In the genomic region with DNA sequence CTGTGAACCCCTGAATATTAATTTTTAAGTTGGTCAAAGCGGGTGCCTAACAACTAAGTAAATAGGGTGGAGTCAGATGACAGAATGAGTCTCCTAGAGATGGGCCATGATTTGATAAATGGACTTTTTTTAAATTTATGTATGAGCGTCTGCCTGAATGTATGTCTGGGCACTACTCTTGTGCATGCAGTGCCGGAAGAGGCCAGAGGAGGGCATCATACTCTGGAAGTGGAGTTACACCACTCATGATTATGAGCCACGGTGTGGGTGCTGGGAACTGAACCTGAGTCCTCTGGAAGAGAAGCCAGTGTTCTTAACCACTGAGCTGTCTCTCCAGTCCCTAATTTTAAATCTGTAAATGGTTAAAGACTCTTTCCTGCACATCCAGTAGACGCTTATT, we compare ENCODE assay signal across 27 mouse cellular contexts.
DNase-seq lines count a peak whose midpoint lies in the region; ATAC-seq and TF ChIP-seq lines count a peak whose summit lies in the region.
"Had no signal": no experiment of that assay in that cellular context is flagged by ENCODE, and none has a peak within 500 bp of the region (broad histone marks: within the 10 kb centered on the region; RNA-seq: fewer than 3 reads in every experiment).

No protein-coding gene starts in this region.

- ATAC-seq in limb, embryonic 15.5 days (ENCODE audit: insufficient number of reproducible peaks, low FRiP score, low TSS enrichment, low read depth) = no peak
- ATAC-seq: forebrain, embryonic 13.5 days; inflammation-experienced regulatory T-cells, adult 6 months; midbrain, embryonic 15.5 days had no signal

- no peak overlapping the region for H3K9ac ChIP-seq in limb, embryonic 15.5 days
- no peak overlapping the region for H3K9ac ChIP-seq in CH12.LX (ENCODE audit: insufficient read depth, low read depth)
- H3K9ac ChIP-seq: forebrain, embryonic 13.5 days; heart, embryonic 13.5 days; hindbrain, embryonic 15.5 days; midbrain, embryonic 15.5 days had no signal

- H3K27me3 ChIP-seq in limb, embryonic 15.5 days = no peaks in the 10 kb centered on the region
- H3K27me3 ChIP-seq in limb, embryonic 10.5 days (ENCODE audit: low read depth, poor library complexity, severe bottlenecking) = no peaks in the 10 kb centered on the region
- no peaks in the 10 kb centered on the region for H3K27me3 ChIP-seq in CH12.LX (replicated peaks)
- H3K27me3 ChIP-seq: forebrain, embryonic 13.5 days; heart, embryonic 13.5 days; hindbrain, embryonic 15.5 days; midbrain, embryonic 15.5 days had no signal

- TF ChIP-seq EP300 in CH12.LX (IDR thresholded peaks at IDR 0.05; ENCODE audit: low read length) = no peak

- TF ChIP-seq POLR2A in CH12.LX (IDR thresholded peaks at IDR 0.05; ENCODE audit: low read depth, low read length) = no peak

- H3K79me2 ChIP-seq in CH12.LX (replicated peaks; ENCODE audit: control insufficient read depth, extremely low read depth, insufficient read depth, poor library complexity, severe bottlenecking) = peaks cover 8% of the 10 kb centered on the region; the same call in 1 of the 2 replicates

- intact Hi-C loops in gastrocnemius, adult 2 months (cut with DNase I) = no loop called here

- 91% methylated on average over 5 of the region's 5 CpGs for WGBS in limb, embryonic 15.5 days
- 94% methylated on average over 5 of the region's 5 CpGs for WGBS in limb, embryonic 10.5 days

- H3K4me1 ChIP-seq in limb, embryonic 15.5 days = no peaks in the 10 kb centered on the region
- H3K4me1 ChIP-seq in limb, embryonic 10.5 days = peaks cover 13% of the 10 kb centered on the region
- H3K4me1 ChIP-seq in CH12.LX (ENCODE audit: control insufficient read depth in 1 of 2, insufficient read depth in 2 of 2) = peaks cover 11 to 44% of the 10 kb centered on the region in 2 experiments

- H3K4me2 ChIP-seq in limb, embryonic 15.5 days = no peak overlapping the region
- no peak overlapping the region for H3K4me2 ChIP-seq in CH12.LX (ENCODE audit: insufficient read depth, low read depth, poor library complexity, severe bottlenecking)
- H3K4me2 ChIP-seq: forebrain, embryonic 13.5 days; heart, embryonic 13.5 days; hindbrain, embryonic 15.5 days; liver, embryonic 11.5 days; midbrain, embryonic 15.5 days had no signal

- DNase-seq in gastrocnemius, adult 2 months = no peak
- no peak for DNase-seq in gastrocnemius, adult 18-20 months (ENCODE audit: low spot score)
- DNase-seq in limb, embryonic 10.5 days (ENCODE audit: low spot score) = no peak
- no peak for DNase-seq in CH12.LX (ENCODE audit: extremely low read depth)
- DNase-seq in ZHBTc4 (ENCODE audit: low read depth, low spot score) = peak; percentile 29
- no peak for DNase-seq in heart, postnatal 4 days
- DNase-seq in spleen, postnatal 14 days (ENCODE audit: low spot score in 2 of 2) = no peak
- DNase-seq: adrenal gland, adult 8-10 months; cerebellum, adult 2 months; cerebellum, postnatal 14 days; gastrocnemius, postnatal 36 days; heart, adult 18-20 months; heart, postnatal 10 days; kidney, adult 8-10 months; kidney, postnatal 14 days; left cerebral cortex, postnatal 4 days; right cerebral cortex, postnatal 25 days; spleen, adult 18-20 months; thymus, postnatal 14 days had no signal

- no peaks in the 10 kb centered on the region for H3K9me3 ChIP-seq in limb, embryonic 15.5 days
- H3K9me3 ChIP-seq in limb, embryonic 10.5 days (replicated peaks) = no peaks in the 10 kb centered on the region
- peaks cover 11% of the 10 kb centered on the region for H3K9me3 ChIP-seq in CH12.LX (replicated peaks; ENCODE audit: low read length)
- H3K9me3 ChIP-seq: forebrain, embryonic 13.5 days; hindbrain, embryonic 15.5 days; midbrain, embryonic 15.5 days had no signal

- H3K4me3 ChIP-seq in gastrocnemius, adult 2 months = no peak overlapping the region
- H3K4me3 ChIP-seq in limb, embryonic 15.5 days = no peak overlapping the region
- no peak overlapping the region for H3K4me3 ChIP-seq in limb, embryonic 10.5 days
- H3K4me3 ChIP-seq in CH12.LX (replicated peaks in 1 of 3; ENCODE audit: low read depth in 2 of 3, low read length in 2 of 3, poor library complexity in 1 of 3) = no peak overlapping the region
- H3K4me3 ChIP-seq: forebrain, embryonic 13.5 days; heart, embryonic 13.5 days; hindbrain, embryonic 10.5 days; hindbrain, embryonic 15.5 days; midbrain, embryonic 15.5 days had no signal

- peak; percentile 9; the same call in 1 of the 2 replicates for TF ChIP-seq CTCF in gastrocnemius, adult 2 months (IDR thresholded peaks at IDR 0.05)
- TF ChIP-seq CTCF in CH12.LX (conservative IDR thresholded peaks at IDR 0.05 in 1 of 2, IDR thresholded peaks at IDR 0.05 in 1 of 2; ENCODE audit: low read depth in 2 of 2, low read length in 2 of 2) = peak; percentile 8 to 14; a peak in 1 of 4 replicates

- no peak overlapping the region for H3K27ac ChIP-seq in gastrocnemius, adult 2 months
- H3K27ac ChIP-seq in limb, embryonic 15.5 days = peak overlapping the region; percentile 48
- H3K27ac ChIP-seq in limb, embryonic 10.5 days = no peak overlapping the region
- H3K27ac ChIP-seq in CH12.LX (ENCODE audit: insufficient read depth, low read depth) = no peak overlapping the region
- H3K27ac ChIP-seq: forebrain, embryonic 13.5 days; heart, embryonic 13.5 days; hindbrain, embryonic 10.5 days; hindbrain, embryonic 15.5 days; midbrain, embryonic 15.5 days had no signal

- H3K36me3 ChIP-seq in limb, embryonic 15.5 days = peaks cover 35% of the 10 kb centered on the region
- peaks cover 25% of the 10 kb centered on the region for H3K36me3 ChIP-seq in limb, embryonic 10.5 days
- peaks cover 33 to 84% of the 10 kb centered on the region in 2 experiments for H3K36me3 ChIP-seq in CH12.LX (replicated peaks in 1 of 2; ENCODE audit: control insufficient read depth in 1 of 2, insufficient read depth in 1 of 2, low read length in 1 of 2)
- H3K36me3 ChIP-seq: hindbrain, embryonic 15.5 days; midbrain, embryonic 15.5 days had no signal

- in situ Hi-C loops in CH12.LX (cut with MboI; ENCODE audit: low pct_ligation_motif_present, low pct_unique_long_range_greater_than_20kb, low sequenced_read_pairs) = loop anchor here (10.0 kb wide), 1 partner anchor 96 kb away; a partner anchor contains a TSS

- no peak for TF ChIP-seq RAD21 in CH12.LX (IDR thresholded peaks at IDR 0.05; ENCODE audit: low read depth, low read length)

- dilution Hi-C loops in CH12.LX (cut with MboI; ENCODE audit: extremely low pct_ligation_motif_present, extremely low pct_unique_long_range_greater_than_20kb, low sequenced_read_pairs) = no loop called here

TF ChIP-seq in CH12.LX, 34 proteins besides CTCF, POLR2A, EP300 and RAD21:
- TF ChIP-seq JUND (conservative IDR thresholded peaks at IDR 0.05; ENCODE audit: low read depth, low read length) (no peak), TBP (conservative IDR thresholded peaks at IDR 0.05; ENCODE audit: low read depth, low read length) (no peak), CHD2 (IDR thresholded peaks at IDR 0.05; ENCODE audit: low read length) (no peak), JUN (IDR thresholded peaks at IDR 0.05; ENCODE audit: insufficient read depth, low read depth, low read length) (no peak), MAZ (IDR thresholded peaks at IDR 0.05; ENCODE audit: low read depth, low read length) (no peak), ELF1 (IDR thresholded peaks at IDR 0.05; ENCODE audit: low read depth, low read length) (no peak), GABPA (IDR thresholded peaks at IDR 0.05; ENCODE audit: insufficient replicate concordance, low read depth, low read length) (no peak), ZC3H11A (IDR thresholded peaks at IDR 0.05; ENCODE audit: low read depth, low read length) (no peak)
